Mouse (Mus musculus) c-Kit-positive CD71-negative TER-119-negative erythroid progenitor cells, embryonic 14.5 days (primary cell): ENCODE measurements around the gene Dhx30.

ENCODE experiments used
- DNase-seq: peaks from one replicate; pipeline ENCODE4 v3.0.0-alpha.2; 2013; ENCODE audit warnings: low read depth

The Dhx30 gene

DNA sequence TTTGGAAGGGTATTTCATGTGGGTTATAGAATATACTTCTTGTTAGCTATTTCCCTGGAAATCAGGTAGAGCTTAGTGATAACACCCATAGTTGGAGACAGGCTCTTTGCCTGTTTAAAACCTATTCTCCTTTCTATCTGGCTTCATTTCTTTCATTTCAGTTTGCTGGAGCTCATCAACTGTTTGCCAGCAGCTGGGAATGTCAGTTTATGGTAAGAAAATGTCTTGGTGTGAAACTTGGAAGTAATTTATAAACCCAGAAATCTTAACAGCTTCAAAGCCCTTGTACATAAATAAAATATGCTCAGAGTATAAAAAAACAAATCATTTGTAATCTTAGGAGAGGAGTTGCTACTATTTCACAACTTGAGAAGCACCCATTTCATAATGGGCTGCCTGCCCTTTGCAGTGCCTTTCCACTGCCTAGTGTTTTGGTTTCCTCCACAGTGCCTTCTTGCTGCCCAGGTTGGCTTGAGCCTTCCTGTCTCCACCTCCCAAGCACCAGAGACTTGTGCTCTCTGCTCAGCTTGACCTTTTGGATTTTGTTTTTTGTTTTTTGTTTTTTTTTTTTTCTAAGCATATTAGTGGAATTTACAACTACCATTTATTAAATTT, 71.8 kb downstream of the Dhx30 start:
- no peak for DNase-seq

DNA sequence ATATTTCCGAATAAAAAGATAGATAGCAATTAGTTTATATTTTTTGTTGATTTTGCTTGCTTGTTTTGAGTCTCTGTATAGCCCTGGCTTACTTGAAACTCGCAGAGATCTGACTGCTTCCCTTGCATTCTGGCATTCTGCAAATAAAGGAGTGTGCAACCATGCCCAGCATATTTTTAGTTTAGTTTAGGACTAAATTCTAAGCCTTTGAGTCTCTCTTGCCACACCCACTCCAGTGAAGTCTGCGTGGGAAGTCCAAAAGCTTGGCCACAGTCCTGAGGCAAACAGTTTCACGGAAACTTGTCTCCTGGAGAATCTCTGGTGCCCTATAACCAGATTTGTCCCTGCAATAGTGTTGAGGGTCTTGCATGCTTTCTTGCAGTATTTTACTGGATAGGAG, 73.3 kb downstream of the Dhx30 start:
- no peak for DNase-seq

- no peak for DNase-seq
These were observed 79.1 kb downstream of the Dhx30 start for GRCm38 (mm10) chr9:110038485-110038884.

- DNase-seq, result peak; percentile 20
These were observed 79.7 kb downstream of the Dhx30 start for GRCm38 (mm10) chr9:110037895-110038294.

DNA sequence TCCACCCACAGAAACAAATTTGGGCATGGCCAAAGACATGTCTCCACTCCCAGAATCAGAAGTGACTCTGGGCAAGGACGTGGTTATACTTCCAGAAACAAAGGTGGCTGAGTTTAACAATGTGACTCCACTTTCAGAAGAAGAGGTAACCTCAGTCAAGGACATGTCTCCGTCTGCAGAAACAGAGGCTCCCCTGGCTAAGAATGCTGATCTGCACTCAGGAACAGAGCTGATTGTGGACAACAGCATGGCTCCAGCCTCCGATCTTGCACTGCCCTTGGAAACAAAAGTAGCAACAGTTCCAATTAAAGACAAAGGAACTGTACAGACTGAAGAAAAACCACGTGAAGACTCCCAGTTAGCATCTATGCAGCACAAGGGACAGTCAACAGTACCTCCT, 82.5 kb downstream of the Dhx30 start:
- DNase-seq, result no peak
